Mouse (Mus musculus) kidney, postnatal 0 days (tissue): ENCODE results near the gene Olfr571. TPM values are rescaled to one million over a fixed set of nuclear protein-coding genes. Genes with fewer than 3 reads are reported as not detected.

Experiments
- ATAC-seq: fragments of 200-750 bp; cut with Nextera tagmentation; replicated peaks from 2 replicates; pipeline ENCODE4 v1.8.0; 2017; ENCODE audit warnings: low read depth, moderate number of reproducible peaks, moderate TSS enrichment, moderate library complexity; ENCODE audit not compliant: low FRiP score
- DNase-seq: peaks from one replicate; pipeline ENCODE4 v3.0.0-alpha.2; 2016; ENCODE audit warnings: low spot score
- H3K27ac ChIP-seq: fragments of 300-500 bp; sonication (generic); 2 replicates; pipeline ENCODE4 v1.5.1; 2014; ENCODE audit warnings: mild to moderate bottlenecking
- H3K27me3 ChIP-seq: fragments of 300-500 bp; sonication (generic); 2 replicates; pipeline ENCODE4 v1.6.1; 2014; ENCODE audit warnings: low read length, mixed read lengths; ENCODE audit not compliant: insufficient read depth
- H3K36me3 ChIP-seq: fragments of 300-500 bp; sonication (generic); 2 replicates; pipeline ENCODE4 v1.6.1; 2014; ENCODE audit warnings: low read length, mixed read lengths; ENCODE audit not compliant: insufficient read depth
- H3K4me1 ChIP-seq: fragments of 300-500 bp; sonication (generic); replicated peaks from 2 replicates; pipeline ENCODE4 v1.6.1; 2014; ENCODE audit warnings: antibody characterized with exemption, low read length, mixed read lengths; ENCODE audit not compliant: insufficient read depth
- H3K4me2 ChIP-seq: fragments of 300-500 bp; sonication (generic); 2 replicates; pipeline ENCODE4 v1.6.1; 2014; ENCODE audit warnings: mild to moderate bottlenecking, low read length, moderate library complexity, mixed read lengths
- H3K4me3 ChIP-seq: fragments of 300-500 bp; sonication (generic); replicated peaks from 2 replicates; pipeline ENCODE4 v1.5.1; 2014; ENCODE audit warnings: low read depth, low read length
- H3K9ac ChIP-seq: fragments of 300-500 bp; sonication (generic); 2 replicates; pipeline ENCODE4 v1.6.1; 2014; ENCODE audit warnings: low read depth, low read length
- H3K9me3 ChIP-seq: fragments of 300-500 bp; sonication (generic); replicated peaks from 2 replicates; pipeline ENCODE4 v1.6.1; 2016; ENCODE audit warnings: low read length, inconsistent platforms, mixed read lengths
- CTCF ChIP-seq: IDR thresholded peaks from 2 replicates; pipeline ENCODE4 v1.5.1; 2016; ENCODE audit warnings: antibody characterized with exemption, low read depth, mild to moderate bottlenecking, moderate library complexity
- WGBS: fragments of 180-500 bp; shearing (Covaris S2); extraction: QIAGEN DNeasy Blood & Tissue Kit; methylation state at CpG from one replicate; pipeline ENCODE4 v1.1.7; 2014; 5-methylcytosine and 5-hydroxymethylcytosine counted together
- polyA plus RNA-seq: library from polyadenylated mRNA; unstranded; fragments of >200 nt; fragmentation: Nextera tagmentation; extraction: Ambion mirVana; gene quantifications from 2 replicates; pipeline ENCODE4 v1.2.1, GENCODE M21; 2015

The Olfr571 gene
- polyA plus RNA-seq, 1 experiment from 2014 or later, result not detected

DNA sequence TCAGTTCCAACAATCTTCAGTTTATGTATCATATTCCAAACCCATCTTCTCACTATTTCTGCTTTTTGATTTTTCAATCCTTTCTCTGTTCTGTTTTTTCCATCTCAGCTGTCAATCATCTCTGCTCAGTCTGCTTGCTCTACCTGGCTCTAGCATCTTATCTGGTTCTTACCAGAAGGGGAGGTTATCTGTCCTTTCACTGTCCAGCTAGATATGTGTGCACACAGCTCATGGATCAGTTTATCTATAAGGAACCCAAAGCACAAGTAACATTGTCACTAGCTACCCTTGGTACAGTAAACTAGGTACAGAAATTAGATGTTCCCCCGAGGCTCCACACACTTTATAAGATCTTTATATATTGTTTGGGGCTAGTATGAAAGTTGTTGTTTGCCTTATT, 26.1 kb upstream of the Olfr571 start:
- H3K4me3 ChIP-seq, result no peak overlapping the region
- DNase-seq (no peak), ATAC-seq (no peak)
- H3K4me2 ChIP-seq, result no peak overlapping the region
- H3K27me3 ChIP-seq, result no peaks in the 10 kb centered on the region
- H3K4me1 ChIP-seq, result no peaks in the 10 kb centered on the region
- no peaks in the 10 kb centered on the region for H3K36me3 ChIP-seq
- H3K9ac ChIP-seq, result no peak overlapping the region
- no peak overlapping the region for H3K27ac ChIP-seq
- no peak for TF ChIP-seq CTCF
- H3K9me3 ChIP-seq, result no peaks in the 10 kb centered on the region
- WGBS, result 91% methylated on average over 1 of the region's 1 CpGs

DNA sequence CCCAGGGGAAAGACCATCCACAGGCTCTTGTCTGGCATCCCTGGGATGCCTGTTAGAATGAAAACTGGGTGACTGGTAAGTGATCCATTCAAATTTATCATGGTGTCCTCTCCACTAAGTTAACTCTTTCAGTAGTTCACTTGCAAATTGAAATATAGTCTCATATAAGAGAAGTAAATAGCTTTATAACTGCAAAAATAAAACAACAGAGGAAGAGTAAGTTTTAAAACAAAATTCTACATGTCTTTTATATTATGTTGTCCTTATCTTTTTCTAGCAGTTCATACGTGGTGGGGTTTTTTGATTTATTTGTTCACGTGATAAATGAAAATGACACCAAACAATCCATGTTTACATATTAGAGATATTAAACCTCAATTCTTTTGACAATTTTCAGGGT, 25.1 kb upstream of the Olfr571 start, which contains the start of gene Olfr573-ps1:
Gene Olfr573-ps1, minus strand, starts transcription at position 101 of the 400 bp plus-strand sequence.
- Histone ChIP-seq H3K9ac (no peak within 1 kb of the TSS), H3K9me3 (no peaks in the 10 kb centered on the region), H3K27me3 (no peaks in the 10 kb centered on the region), H3K27ac (no peak within 1 kb of the TSS), H3K4me1 (no peaks in the 10 kb centered on the region), H3K36me3 (no peaks in the 10 kb centered on the region), H3K4me3 (no peak within 1 kb of the TSS), H3K4me2 (no peak within 1 kb of the TSS)
- no peak for DNase-seq
- no peak for ATAC-seq
- WGBS, result 84% methylated on average over 2 of the region's 2 CpGs
- no peak for TF ChIP-seq CTCF

DNA sequence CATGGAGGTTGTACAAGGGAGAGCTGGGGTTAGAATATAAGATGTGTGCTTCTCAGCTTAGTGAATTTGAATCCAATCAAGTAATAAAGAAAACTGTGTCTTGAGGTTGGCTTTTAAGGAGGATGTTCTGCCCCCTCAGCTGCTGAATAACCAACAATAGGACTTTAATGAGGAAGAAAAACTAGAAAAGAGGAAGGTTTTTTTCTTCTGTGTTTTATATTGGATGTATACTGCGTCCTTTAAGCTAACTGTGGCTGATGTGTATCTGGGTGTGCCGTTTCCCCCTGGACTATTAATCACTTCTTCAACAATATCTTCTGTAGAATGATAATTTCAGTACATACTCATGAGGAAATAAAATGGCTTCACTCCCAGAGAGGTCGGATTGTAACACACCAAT, 9.8 kb upstream of the Olfr571 start:
- WGBS, result 62% methylated on average over 3 of the region's 3 CpGs
- Histone ChIP-seq H3K9ac (no peak overlapping the region), H3K4me3 (no peak overlapping the region), H3K4me1 (no peaks in the 10 kb centered on the region), H3K4me2 (no peak overlapping the region), H3K27ac (no peak overlapping the region), H3K9me3 (no peaks in the 10 kb centered on the region), H3K36me3 (no peaks in the 10 kb centered on the region), H3K27me3 (no peaks in the 10 kb centered on the region)
- ATAC-seq (no peak), DNase-seq (no peak)
- no peak for TF ChIP-seq CTCF

- TF ChIP-seq CTCF, result no peak
- Histone ChIP-seq H3K9ac (no peak within 1 kb of the TSS), H3K27me3 (no peaks in the 10 kb centered on the region), H3K4me3 (no peak within 1 kb of the TSS), H3K27ac (no peak within 1 kb of the TSS), H3K36me3 (no peaks in the 10 kb centered on the region), H3K4me1 (no peaks in the 10 kb centered on the region), H3K9me3 (no peaks in the 10 kb centered on the region), H3K4me2 (no peak within 1 kb of the TSS)
- ATAC-seq, result no peak
- DNase-seq, result no peak
- WGBS, result 69% methylated on average over 1 of the region's 1 CpGs
These were observed 6.8 kb upstream of the Olfr571 start, which contains the start of gene Olfr572 for GRCm38 (mm10) chr7:102924109-102924508. TSS of gene Olfr572 (plus strand) at chr7:102924409.

- H3K9ac ChIP-seq, result no peak overlapping the region
- TF ChIP-seq CTCF, result peak; percentile 77
- H3K36me3 ChIP-seq, result no peaks in the 10 kb centered on the region
- H3K27me3 ChIP-seq, result no peaks in the 10 kb centered on the region
- no peak overlapping the region for H3K4me3 ChIP-seq
- no peak overlapping the region for H3K4me2 ChIP-seq
- no peak overlapping the region for H3K27ac ChIP-seq
- H3K9me3 ChIP-seq, result no peaks in the 10 kb centered on the region
- ATAC-seq (peak; percentile 71), DNase-seq (peak; percentile 72)
- WGBS, result 14% methylated on average over 1 of the region's 1 CpGs
- H3K4me1 ChIP-seq, result no peaks in the 10 kb centered on the region
These were observed 2.3 kb upstream of the Olfr571 start for GRCm38 (mm10) chr7:102919632-102920031.

GRCm38 (mm10) chr7:102916405-102916804, 931 bp downstream of the Olfr571 start:
- Histone ChIP-seq H3K4me2 (no peak overlapping the region), H3K27me3 (no peaks in the 10 kb centered on the region), H3K27ac (no peak overlapping the region), H3K36me3 (no peaks in the 10 kb centered on the region), H3K4me3 (no peak overlapping the region), H3K9ac (no peak overlapping the region), H3K9me3 (no peaks in the 10 kb centered on the region), H3K4me1 (no peaks in the 10 kb centered on the region)
- DNase-seq, result no peak
- ATAC-seq, result no peak
- WGBS, result 66% methylated on average over 5 of the region's 5 CpGs
- TF ChIP-seq CTCF, result no peak

DNA sequence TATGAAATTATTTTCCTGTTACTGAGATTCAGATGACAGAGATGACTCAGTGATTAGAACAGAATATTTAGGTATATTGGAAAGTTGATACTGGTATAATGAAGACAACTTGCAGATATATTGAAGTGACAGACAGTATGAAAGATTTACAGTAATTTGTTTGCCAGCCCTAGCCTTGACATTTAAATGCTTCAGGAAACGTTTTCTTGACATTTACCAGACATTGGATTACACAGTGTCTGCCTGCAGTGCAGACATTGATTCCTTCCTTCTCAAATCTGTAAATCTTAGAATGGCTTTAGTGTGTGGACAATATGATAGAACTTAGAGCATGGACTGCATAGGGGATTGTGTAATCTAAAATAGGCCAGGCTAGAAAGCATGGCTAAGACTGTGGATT, 2.1 kb downstream of the Olfr571 start:
- Histone ChIP-seq H3K27me3 (no peaks in the 10 kb centered on the region), H3K36me3 (no peaks in the 10 kb centered on the region), H3K4me2 (no peak overlapping the region), H3K4me3 (no peak overlapping the region), H3K9ac (no peak overlapping the region), H3K27ac (no peak overlapping the region), H3K9me3 (no peaks in the 10 kb centered on the region), H3K4me1 (no peaks in the 10 kb centered on the region)
- TF ChIP-seq CTCF, result no peak
- WGBS, result 17% methylated on average over 1 of the region's 1 CpGs
- no peak for ATAC-seq
- no peak for DNase-seq
